Mouse (Mus musculus) lung, adult 2 months (tissue): ENCODE measurements around the gene Ces1e. TPM values are rescaled to one million over a fixed set of nuclear protein-coding genes. Genes with fewer than 3 reads are reported as not detected.

ENCODE experiments used
- DNase-seq: peaks from one replicate; pipeline ENCODE4 v3.0.0; 2022
- H3K4me1 ChIP-seq: fragments of 200-500 bp; 2 replicates; pipeline ENCODE4 v1.6.1; 2011; ENCODE audit warnings: low read length; ENCODE audit not compliant: control insufficient read depth, insufficient read depth
- H3K4me3 ChIP-seq: fragments of 200-500 bp; replicated peaks from 2 replicates; pipeline ENCODE3; 2011; ENCODE audit warnings: low read depth, mild to moderate bottlenecking, control low read depth, low read length; ENCODE audit errors: extremely low read depth
- CTCF ChIP-seq: fragments of 200-500 bp; IDR thresholded peaks from 2 replicates; pipeline ENCODE4 v1.5.1; 2011; ENCODE audit warnings: mild to moderate bottlenecking, low read length, control low read depth; ENCODE audit not compliant: insufficient read depth
- POLR2A ChIP-seq: fragments of 200-500 bp; IDR thresholded peaks from 2 replicates; pipeline ENCODE4 v1.6.1; 2011; ENCODE audit warnings: low read depth, mild to moderate bottlenecking, control low read depth, low read length, borderline replicate concordance; ENCODE audit errors: extremely low read depth
- whole genome bisulfite sequencing: fragments of 180-500 bp; shearing (Covaris S2); methylation state at CpG from one replicate; pipeline ENCODE4 v1.1.7; 2018; 5-methylcytosine and 5-hydroxymethylcytosine counted together
- polyA plus RNA-seq: library from polyadenylated mRNA; depleted of rRNA; stranded (reverse); fragments of >200 nt; gene quantifications from 2 replicates; pipeline ENCODE4 v1.2.3, GENCODE M21; 2012; rRNA removed

Gene Ces1e
- polyA plus RNA-seq = 4.3 and 8.1 TPM in 2 replicates

DNA sequence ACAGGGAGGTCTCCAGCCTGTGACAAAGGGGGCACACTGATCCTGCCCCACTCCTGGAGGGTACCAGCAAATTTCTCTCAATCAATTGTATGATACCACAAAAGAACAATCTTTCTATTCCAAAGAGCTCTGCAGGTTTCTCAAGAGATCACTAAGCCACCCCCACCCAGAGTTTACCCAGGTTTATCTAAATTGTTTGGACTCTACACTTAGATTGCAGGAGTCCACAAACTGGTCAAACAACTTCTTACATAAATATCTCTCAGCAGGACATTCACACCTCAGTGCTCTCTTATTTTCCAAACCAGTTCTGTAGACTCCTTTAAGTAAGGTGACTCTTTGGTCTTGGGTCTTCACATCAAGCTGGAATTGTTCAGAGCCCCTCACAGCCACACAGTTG, at the start of gene Ces1e:
Gene Ces1e, minus strand, starts transcription at position 174 of the 400 bp plus-strand sequence.
- TF ChIP-seq CTCF = no peak
- TF ChIP-seq POLR2A = no peak
- H3K4me1 ChIP-seq = no peaks in the 10 kb centered on the region
- DNase-seq = peak; percentile 5
- H3K4me3 ChIP-seq = peak within 1 kb of the TSS; percentile 30

DNA sequence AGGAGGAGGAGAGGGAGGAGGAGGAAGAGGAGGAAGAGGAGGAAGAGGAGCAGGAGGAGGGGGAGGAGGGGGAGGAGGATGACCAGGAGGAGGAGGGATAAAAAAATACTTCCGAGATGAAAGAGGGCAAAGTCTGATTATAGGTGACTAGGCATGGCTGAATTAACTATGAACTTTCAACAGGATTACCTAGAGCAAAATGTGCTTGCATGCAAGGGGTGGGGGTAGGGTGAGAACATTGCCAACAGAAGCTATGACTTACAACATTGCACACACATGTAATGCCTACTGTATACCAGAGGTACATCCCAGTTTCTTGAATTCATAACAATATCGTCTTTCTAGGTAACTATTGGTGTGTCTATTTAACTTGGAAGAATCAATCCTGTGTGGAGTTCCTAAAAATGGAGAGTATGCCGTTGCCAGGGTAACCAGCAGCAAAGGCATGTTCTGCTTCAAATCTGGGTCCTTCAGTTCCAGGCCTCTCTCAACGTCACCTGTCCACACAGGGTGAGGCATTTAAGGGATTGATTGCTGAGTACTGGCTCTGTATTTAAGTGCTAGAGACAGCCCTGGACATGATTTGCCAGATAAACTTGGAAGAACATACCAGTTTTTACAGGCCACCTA, 48.9 kb upstream of the Ces1e start:
- no peak for DNase-seq
- H3K4me1 ChIP-seq = no peaks in the 10 kb centered on the region
- no peak overlapping the region for H3K4me3 ChIP-seq
- TF ChIP-seq POLR2A (no peak), CTCF (no peak)
- WGBS = 72% methylated on average over 4 of the region's 4 CpGs

DNA sequence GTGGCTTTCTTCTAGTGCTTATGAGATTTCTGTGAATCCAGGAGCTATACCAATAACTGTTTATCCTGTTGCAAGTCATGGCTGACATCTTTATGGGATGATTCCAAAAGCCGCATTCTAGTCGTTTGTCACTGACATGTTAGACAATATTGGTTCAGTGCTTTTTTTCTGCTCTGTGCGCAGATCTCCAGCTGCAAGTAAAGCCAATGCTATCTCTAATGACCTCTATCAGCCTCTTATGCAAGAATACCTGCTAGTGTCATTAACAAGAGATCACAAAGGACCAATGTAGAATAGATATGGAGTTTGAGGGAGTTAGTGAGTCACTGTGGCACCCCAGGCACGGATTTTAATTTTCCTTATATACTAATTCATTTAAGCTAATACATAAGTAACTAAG, 45.2 kb upstream of the Ces1e start:
- DNase-seq = no peak
- WGBS = 83% methylated on average over 4 of the region's 4 CpGs
- no peak overlapping the region for H3K4me3 ChIP-seq

GRCm38 (mm10) chr8:93273321-93273720, 43.9 kb upstream of the Ces1e start:
- 75% methylated on average over 3 of the region's 3 CpGs for WGBS
- no peak for DNase-seq
- TF ChIP-seq CTCF (no peak), POLR2A (no peak)
- H3K4me1 ChIP-seq = no peaks in the 10 kb centered on the region
- no peak overlapping the region for H3K4me3 ChIP-seq

More for the DNA sequence above, 45.2 kb upstream of the Ces1e start:
- TF ChIP-seq CTCF (no peak), POLR2A (no peak)
- no peaks in the 10 kb centered on the region for H3K4me1 ChIP-seq

GRCm38 (mm10) chr8:93272686-93273085, 43.3 kb upstream of the Ces1e start:
- no peak for DNase-seq
- no peak for TF ChIP-seq CTCF
- no peak for TF ChIP-seq POLR2A
- H3K4me1 ChIP-seq = no peaks in the 10 kb centered on the region
- H3K4me3 ChIP-seq = no peak overlapping the region
- WGBS = 53% methylated on average over 4 of the region's 4 CpGs

DNA sequence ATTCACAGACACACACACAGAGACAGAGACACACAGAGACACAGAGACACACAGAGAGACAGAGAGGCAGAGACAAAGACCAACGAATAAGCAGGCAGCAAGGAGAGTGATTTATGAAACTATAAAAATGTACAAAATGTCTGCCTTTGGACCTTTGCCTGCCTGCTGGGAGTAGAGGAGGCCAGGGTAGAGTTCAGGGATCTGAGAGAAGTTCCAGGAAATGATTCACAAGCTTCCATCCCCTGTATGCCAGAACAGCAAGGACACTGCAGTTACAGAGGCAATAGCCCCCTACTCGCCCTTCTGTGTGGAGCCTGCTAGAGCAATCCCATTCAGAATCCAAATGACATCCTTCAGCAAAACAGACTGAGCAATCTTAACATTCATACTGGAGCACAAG, 32.0 kb upstream of the Ces1e start:
- no peak for TF ChIP-seq POLR2A
- TF ChIP-seq CTCF = no peak
- Histone ChIP-seq H3K4me3 (no peak overlapping the region), H3K4me1 (no peaks in the 10 kb centered on the region)
- DNase-seq = no peak
- WGBS = 42% methylated on average over 2 of the region's 2 CpGs

- TF ChIP-seq POLR2A (no peak), CTCF (no peak)
- no peak overlapping the region for H3K4me3 ChIP-seq
- DNase-seq = no peak
- 98% methylated on average over 1 of the region's 1 CpGs for WGBS
- no peaks in the 10 kb centered on the region for H3K4me1 ChIP-seq
Measured at GRCm38 (mm10) chr8:93252400-93252925, 23.0 kb upstream of the Ces1e start.

GRCm38 (mm10) chr8:93246057-93246456, 16.6 kb upstream of the Ces1e start:
- DNase-seq = no peak
- TF ChIP-seq CTCF (no peak), POLR2A (no peak)
- 77% methylated on average over 2 of the region's 2 CpGs for WGBS
- H3K4me1 ChIP-seq = no peaks in the 10 kb centered on the region
- no peak overlapping the region for H3K4me3 ChIP-seq

DNA sequence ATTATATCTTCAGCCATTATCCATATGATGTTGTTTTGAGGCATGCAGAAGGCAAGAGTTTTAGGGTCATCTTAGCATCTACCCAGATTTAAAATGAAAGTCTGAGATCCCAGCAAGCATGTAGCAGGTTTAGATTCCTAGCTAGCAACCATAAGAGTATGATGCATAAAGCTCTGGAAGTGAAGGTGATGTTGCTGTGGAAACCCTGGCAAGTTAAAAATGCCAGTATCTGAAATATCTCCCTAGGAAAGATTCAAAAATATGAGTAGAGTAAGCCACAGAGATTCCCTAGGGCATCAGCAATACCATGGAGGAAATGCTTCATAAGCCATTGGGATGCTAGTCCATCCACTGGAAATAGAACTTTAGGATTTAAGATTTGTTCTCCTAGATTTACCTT, 10.5 kb upstream of the Ces1e start:
- TF ChIP-seq POLR2A = no peak
- no peak for TF ChIP-seq CTCF
- no peak for DNase-seq
- Histone ChIP-seq H3K4me3 (no peak overlapping the region), H3K4me1 (no peaks in the 10 kb centered on the region)

GRCm38 (mm10) chr8:93235681-93236080, 6.3 kb upstream of the Ces1e start:
- DNase-seq = no peak
- TF ChIP-seq CTCF (no peak), POLR2A (no peak)
- Histone ChIP-seq H3K4me3 (no peak overlapping the region), H3K4me1 (no peaks in the 10 kb centered on the region)
- WGBS = 88% methylated on average over 1 of the region's 1 CpGs
